Mouse (Mus musculus) layer of hippocampus, postnatal 10 days (tissue): ENCODE measurements around the gene Tbc1d8b. TPM values are rescaled to one million over a fixed set of nuclear protein-coding genes. Genes with fewer than 3 reads are reported as not detected.
"Not testable (repeated sequence)": the region's sequence is repeated elsewhere in the genome, so short reads cannot be mapped to it uniquely, and the experiment has no call there.

Source experiments
- DNase-seq, 2 experiments: peaks; one replicate each; pipeline ENCODE4 v3.0.0; 2021; ENCODE audit warnings: low spot score in 2 of 2
- long read RNA-seq: library from polyadenylated mRNA; stranded (forward); transcript quantifications from one replicate; pipeline ENCODE4 v2.0.0, GENCODE M21; 2023
- total RNA-seq, 2 experiments: library from RNA; stranded (reverse); gene quantifications; 2 replicates each; pipeline ENCODE4 v1.2.3; 2021

The Tbc1d8b gene
- total RNA-seq = 1 to 10 TPM; 5.7 to 6.2 TPM
- long read RNA-seq = 0 reads

DNA sequence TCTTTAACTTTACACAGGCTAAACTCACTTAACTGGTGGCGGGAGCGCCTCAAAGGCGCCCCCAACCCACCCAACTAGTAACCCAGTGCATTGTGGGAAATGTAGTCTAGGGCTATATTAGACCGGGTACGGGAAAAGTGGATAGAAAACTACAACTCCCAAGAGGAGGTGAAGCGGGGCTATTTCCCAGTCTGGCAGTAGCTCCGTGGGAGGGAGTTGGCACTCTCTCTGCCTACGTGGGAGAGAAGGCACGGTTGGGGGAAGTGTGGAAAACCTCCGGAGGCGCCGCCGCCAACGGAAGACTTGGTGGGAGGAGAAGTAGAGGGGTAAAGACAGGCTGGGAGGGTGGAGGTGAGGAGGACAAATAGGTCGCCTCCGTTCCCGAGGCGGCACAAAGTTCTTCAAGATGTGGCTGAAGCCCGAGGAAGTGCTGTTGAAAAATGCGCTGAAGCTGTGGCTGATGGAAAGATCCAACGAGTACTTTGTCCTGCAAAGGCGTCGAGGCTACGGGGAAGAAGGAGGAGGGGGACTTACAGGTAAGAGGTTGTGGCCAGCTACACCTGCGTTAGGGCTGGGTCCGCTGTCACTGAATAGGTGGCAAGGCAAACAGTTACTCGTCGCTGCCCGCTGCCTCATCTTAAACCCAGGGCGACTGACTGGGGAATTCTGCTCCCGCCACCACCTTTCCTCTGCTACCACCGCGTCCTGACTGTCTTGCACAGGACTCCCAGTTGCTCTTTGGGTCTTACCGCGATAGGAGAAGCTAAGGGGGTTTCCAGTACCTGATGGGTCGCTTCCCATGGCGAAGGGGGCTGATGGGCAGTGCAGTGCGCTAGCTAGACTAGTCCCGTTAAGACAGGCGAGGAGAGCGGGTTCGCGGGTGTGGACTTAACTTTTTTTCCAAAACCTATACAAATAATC lies at the start of gene Tbc1d8b:
Gene Tbc1d8b (plus strand): TSS at position 222 of the 921 bp plus-strand sequence.
- DNase-seq = peak; percentile 63 to 67

- DNase-seq = no peak
Measured at GRCm38 (mm10) chrX:139639744-139640143, 45.1 kb upstream of the Tbc1d8b start.

DNA sequence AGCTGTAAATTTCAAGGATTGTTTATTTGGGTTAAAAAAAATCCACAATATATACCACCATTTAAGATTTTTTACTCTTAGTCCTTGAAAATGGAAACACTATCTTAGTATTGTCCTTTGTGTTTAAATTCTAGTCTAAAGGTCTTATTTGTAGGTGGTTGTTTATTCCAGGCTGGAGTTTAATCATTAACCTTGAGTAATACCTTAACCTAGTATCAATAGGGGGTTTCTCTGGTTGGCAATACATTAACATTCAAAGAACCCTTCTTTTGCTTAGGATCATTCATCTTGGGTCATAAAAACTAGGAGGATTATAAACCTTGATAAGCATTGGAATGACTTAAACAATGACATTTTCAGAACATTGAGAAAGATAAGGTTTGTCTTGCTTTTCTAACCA lies 44.4 kb upstream of the Tbc1d8b start:
- DNase-seq = no peak

- no peak for DNase-seq
Measured at GRCm38 (mm10) chrX:139652226-139652625, 32.6 kb upstream of the Tbc1d8b start.

GRCm38 (mm10) chrX:139653292-139653691 lies 31.5 kb upstream of the Tbc1d8b start:
- no peak for DNase-seq

GRCm38 (mm10) chrX:139654350-139655063 lies 30.3 kb upstream of the Tbc1d8b start:
- no peak for DNase-seq

GRCm38 (mm10) chrX:139662111-139662510 lies 22.7 kb upstream of the Tbc1d8b start:
- DNase-seq = no peak

GRCm38 (mm10) chrX:139665829-139666228 lies 19.0 kb upstream of the Tbc1d8b start:
- DNase-seq = no peak

GRCm38 (mm10) chrX:139684410-139684774 lies 404 bp upstream of the Tbc1d8b start:
- DNase-seq = no peak

GRCm38 (mm10) chrX:139714381-139714780 lies 29.6 kb downstream of the Tbc1d8b start, which contains the start of gene Gm15013:
Gene Gm15013 (minus strand): TSS chrX:139714481.
- no peak for DNase-seq

GRCm38 (mm10) chrX:139722350-139722749 lies 37.6 kb downstream of the Tbc1d8b start:
- no peak for DNase-seq

- no peak for DNase-seq
Measured at GRCm38 (mm10) chrX:139730541-139730940, 45.7 kb downstream of the Tbc1d8b start.

DNA sequence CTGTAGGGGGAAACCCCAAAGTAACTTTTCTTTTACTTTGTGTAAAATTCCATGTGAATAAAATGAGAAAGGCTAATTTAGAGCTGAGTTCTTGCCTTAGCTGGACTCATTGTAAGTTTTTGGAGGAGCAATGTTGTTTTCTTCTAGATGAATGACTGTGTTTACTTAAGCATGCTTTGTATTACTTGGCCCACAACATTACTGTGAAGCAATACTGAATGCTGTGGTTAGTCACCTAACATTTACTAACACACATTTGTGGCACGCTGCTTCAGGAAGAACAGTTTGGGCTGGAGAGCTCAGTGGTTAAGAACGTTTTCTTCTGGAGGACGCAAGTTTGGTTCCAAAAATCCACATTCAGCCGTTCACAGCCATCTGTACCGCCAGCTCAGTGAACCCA lies 52.3 kb downstream of the Tbc1d8b start:
- no peak for DNase-seq

GRCm38 (mm10) chrX:139751855-139752254 lies 67.1 kb downstream of the Tbc1d8b start:
- peak; percentile 49 to 60 for DNase-seq

DNA sequence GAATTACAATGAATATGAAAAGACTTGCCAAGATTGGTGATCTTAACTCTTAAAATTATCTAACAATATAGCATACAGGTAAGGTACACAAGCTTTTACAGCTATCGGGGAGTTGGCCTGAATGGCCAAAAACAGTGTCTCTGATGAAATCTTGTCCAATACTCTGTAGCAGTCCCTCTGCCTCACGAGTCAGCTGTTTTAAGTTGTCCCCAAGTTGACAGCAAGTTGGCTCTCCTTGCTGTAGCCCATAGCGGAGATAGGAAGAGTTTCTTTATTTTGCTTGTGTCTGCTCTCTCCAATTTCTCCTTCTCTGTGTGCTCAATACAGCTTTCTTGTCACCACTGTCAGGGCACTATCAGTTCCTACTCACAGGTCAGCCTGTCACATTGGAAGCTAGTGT lies 73.8 kb downstream of the Tbc1d8b start:
- DNase-seq = not testable (repeated sequence)

DNA sequence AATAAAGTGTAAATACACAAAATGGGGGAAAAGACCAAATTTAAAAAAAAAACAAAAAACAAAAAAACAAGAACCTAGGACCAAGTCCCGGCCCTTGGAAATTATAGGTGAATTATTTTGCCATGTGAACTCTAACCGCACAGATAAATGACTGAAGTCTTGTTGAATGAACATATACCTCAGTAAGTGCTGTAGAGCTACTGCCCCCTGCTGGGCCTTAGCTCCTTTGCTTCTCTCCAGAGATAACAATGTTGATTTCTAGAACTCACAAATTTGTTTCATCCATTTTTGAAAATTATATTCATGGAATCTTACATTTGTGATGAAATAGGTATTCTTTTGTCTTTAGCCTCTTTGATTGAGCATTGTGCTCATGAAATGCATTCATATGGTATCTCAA lies 77.8 kb downstream of the Tbc1d8b start:
- DNase-seq = peak in 1 of 2 experiments; percentile 32

- DNase-seq = no peak
Measured at GRCm38 (mm10) chrX:139769975-139770637, 85.3 kb downstream of the Tbc1d8b start.

DNA sequence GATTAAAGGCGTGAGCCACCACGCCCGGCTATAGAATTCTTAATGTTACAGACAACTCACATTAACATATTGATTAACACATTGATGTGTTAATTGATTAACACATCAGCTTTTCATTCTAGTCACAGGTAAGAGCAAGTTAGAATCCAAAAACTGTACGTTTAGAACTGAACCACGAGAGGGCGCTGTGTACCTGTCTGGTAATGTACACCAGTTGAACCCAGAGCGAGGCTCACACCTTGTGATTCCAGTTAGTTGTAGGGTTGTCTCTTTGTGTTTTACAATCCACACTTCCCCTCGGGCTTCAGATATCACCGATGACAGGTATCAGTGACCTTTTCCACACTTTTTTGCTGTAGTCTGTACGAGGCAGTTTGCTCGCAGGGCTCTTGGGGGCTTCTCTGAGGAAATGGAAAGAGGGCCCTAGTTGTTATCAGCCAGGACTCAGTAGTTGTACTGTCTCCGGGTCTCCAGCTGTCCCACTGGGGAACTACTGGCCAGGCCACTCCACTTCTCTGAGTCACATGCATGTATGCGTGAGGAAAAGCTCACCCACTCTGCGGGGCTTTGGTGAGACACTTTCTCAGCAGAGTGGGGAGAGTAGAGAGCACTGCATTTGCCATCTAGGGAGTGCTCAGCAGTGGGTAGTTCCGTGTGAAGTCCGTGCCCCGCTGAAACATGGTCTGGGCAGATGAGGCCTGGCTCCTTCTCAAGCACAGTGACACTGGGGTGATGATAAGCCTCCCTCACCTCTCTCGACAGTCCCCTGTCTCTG lies 89.7 kb downstream of the Tbc1d8b start:
- peak; percentile 50 to 58 for DNase-seq

- no peak for DNase-seq
Measured at GRCm38 (mm10) chrX:139775084-139775612, 90.4 kb downstream of the Tbc1d8b start.

DNA sequence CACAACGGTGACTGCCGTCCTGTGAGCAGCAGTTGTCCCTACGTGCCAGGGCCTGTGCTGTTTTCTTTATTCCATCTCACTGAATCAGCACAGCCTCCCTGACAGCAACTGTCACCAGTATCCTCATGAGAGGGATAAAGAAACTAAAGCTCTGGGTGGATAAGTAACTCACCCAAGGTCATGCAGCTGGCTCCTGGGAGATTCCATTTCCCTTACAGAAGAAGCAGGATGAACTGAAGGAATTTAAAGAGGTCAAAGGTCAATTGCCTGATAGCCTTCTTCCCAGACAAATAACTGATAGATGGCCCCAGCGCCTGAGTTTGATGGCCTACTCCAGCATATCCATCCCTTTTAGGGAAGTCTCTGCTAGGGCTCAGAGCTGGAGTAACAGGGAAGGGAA lies 92.6 kb downstream of the Tbc1d8b start:
- no peak for DNase-seq

DNA sequence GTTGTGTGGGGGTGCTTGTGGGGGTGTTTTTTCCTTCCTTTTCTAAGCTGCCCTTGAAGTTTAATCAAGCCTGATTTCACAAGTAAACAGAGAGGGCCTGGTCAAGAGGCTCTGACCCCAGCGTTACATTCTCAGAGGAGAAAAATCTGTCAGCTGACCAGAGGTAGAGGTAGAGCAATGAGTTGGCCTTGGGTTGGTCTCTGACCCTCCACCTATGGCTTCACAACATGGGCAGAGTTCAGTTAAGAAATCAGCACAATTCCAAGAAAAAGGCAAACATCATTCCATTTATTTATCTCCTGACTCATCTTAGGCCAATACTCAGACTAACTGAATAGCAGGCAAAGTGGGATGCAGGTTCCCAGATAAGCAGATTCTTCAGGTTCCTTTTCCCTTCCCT lies 94.1 kb downstream of the Tbc1d8b start:
- no peak for DNase-seq
